Mouse (Mus musculus) neural tube, embryonic 10.5 days (tissue): ENCODE results near the gene Tcf23.

Source experiments
- DNase-seq: peaks from one replicate; pipeline ENCODE4 v3.0.0-alpha.2; 2017; ENCODE audit warnings: low spot score; ENCODE audit errors: extremely low spot score

Gene Tcf23

GRCm38 (mm10) chr5:30968416-30968815, at the start of gene Tcf23:
Gene Tcf23, plus strand, starts transcription at chr5:30968662.
- DNase-seq, result no peak

- no peak for DNase-seq
Observed at GRCm38 (mm10) chr5:30918691-30919090, 49.8 kb upstream of the Tcf23 start.

- DNase-seq, result no peak
Observed at GRCm38 (mm10) chr5:30919831-30920614, 48.4 kb upstream of the Tcf23 start.

GRCm38 (mm10) chr5:30920621-30921020, 47.8 kb upstream of the Tcf23 start:
- DNase-seq, result no peak

GRCm38 (mm10) chr5:30921256-30922033, 47.0 kb upstream of the Tcf23 start, which contains the start of gene Khk:
Gene Khk, plus strand, starts transcription at chr5:30921431.
- peak; percentile 96 for DNase-seq

GRCm38 (mm10) chr5:30922581-30923041, 45.9 kb upstream of the Tcf23 start:
- no peak for DNase-seq

- DNase-seq, result no peak
Observed at GRCm38 (mm10) chr5:30923119-30923518, 45.3 kb upstream of the Tcf23 start.

- DNase-seq, result no peak
Observed at GRCm38 (mm10) chr5:30924614-30925013, 43.8 kb upstream of the Tcf23 start.

- DNase-seq, result no peak
Observed at GRCm38 (mm10) chr5:30925217-30925616, 43.2 kb upstream of the Tcf23 start.

- no peak for DNase-seq
Observed at GRCm38 (mm10) chr5:30926073-30926472, 42.4 kb upstream of the Tcf23 start.

- no peak for DNase-seq
Observed at GRCm38 (mm10) chr5:30927945-30928529, 40.4 kb upstream of the Tcf23 start.

GRCm38 (mm10) chr5:30930121-30930520, 38.3 kb upstream of the Tcf23 start:
- peak; percentile 42 for DNase-seq

- DNase-seq, result no peak
Observed at GRCm38 (mm10) chr5:30930846-30931245, 37.6 kb upstream of the Tcf23 start.

- DNase-seq, result no peak
Observed at GRCm38 (mm10) chr5:30931378-30931777, 37.1 kb upstream of the Tcf23 start.

GRCm38 (mm10) chr5:30933705-30934104, 34.8 kb upstream of the Tcf23 start:
- no peak for DNase-seq

GRCm38 (mm10) chr5:30934725-30935461, 33.6 kb upstream of the Tcf23 start:
- no peak for DNase-seq

- DNase-seq, result no peak
Observed at GRCm38 (mm10) chr5:30943004-30943403, 25.5 kb upstream of the Tcf23 start.

GRCm38 (mm10) chr5:30944344-30944743, 24.1 kb upstream of the Tcf23 start:
- no peak for DNase-seq

GRCm38 (mm10) chr5:30944956-30945781, 23.3 kb upstream of the Tcf23 start, which contains the start of gene Cgref1:
Gene Cgref1, minus strand, starts transcription at chr5:30945591.
- peak; percentile 39 for DNase-seq

GRCm38 (mm10) chr5:30948620-30949019, 19.8 kb upstream of the Tcf23 start:
- DNase-seq, result no peak
